Mouse (Mus musculus) lung, postnatal 0 days (tissue): ENCODE measurements around the gene Cep295nl.

Experiments used
- CTCF ChIP-seq: IDR thresholded peaks from 2 replicates; pipeline ENCODE4 v1.5.1; 2016; ENCODE audit warnings: antibody characterized with exemption, mild to moderate bottlenecking
- EP300 ChIP-seq: IDR thresholded peaks from 2 replicates; pipeline ENCODE4 v1.6.1; 2016; ENCODE audit warnings: antibody characterized with exemption, mild to moderate bottlenecking, control low read depth

DNA sequence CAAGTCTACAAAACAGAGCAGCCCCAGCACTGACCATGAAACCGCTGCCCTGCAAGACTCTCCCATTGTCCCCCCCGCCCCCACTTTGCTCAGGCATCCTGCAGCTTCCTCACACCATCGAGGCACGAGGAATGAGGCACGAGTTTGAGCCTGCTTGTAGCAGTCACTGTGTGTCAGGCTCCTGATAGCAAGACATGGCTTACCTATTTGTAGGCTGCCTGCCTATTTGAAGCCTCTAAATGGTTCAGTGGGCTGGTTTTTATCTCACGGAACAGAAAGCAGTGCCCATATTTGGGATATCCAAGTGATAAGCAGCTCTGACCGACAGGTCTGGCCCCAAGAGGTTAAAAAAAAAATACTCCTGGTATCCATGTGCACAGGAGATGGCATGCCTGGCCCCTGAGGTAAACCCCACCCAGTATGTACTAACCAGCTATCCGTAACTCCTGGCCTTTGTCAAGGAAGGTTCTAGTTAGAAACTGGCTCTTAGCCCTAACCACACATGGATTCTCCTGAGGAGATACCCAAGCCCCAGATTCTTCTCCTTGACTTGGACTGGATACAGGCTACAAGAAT, 26.0 kb downstream of the Cep295nl start:
- no peak for TF ChIP-seq CTCF
- no peak for TF ChIP-seq EP300
